Mouse (Mus musculus) E14TG2a.4 (cell line): Measurements from ENCODE around the gene Fgf2.

ENCODE experiments used
- H3K27me3 ChIP-seq: 2 replicates; pipeline ENCODE4 v1.6.1; 2014; ENCODE audit warnings: low read length, control low read depth; ENCODE audit not compliant: insufficient read depth
- H3K36me3 ChIP-seq: 2 replicates; pipeline ENCODE4 v1.6.1; 2014; ENCODE audit warnings: low read length, control low read depth; ENCODE audit not compliant: insufficient read depth
- H3K4me1 ChIP-seq: replicated peaks from 2 replicates; pipeline ENCODE4 v1.6.1; 2014; ENCODE audit warnings: low read depth, low read length, control low read depth
- H3K4me3 ChIP-seq: replicated peaks from 2 replicates; pipeline ENCODE4 v1.5.1; 2014; ENCODE audit warnings: mild to moderate bottlenecking, low read length
- H3K9me3 ChIP-seq: 2 replicates; pipeline ENCODE4 v1.6.1; 2014; ENCODE audit warnings: low read length, control low read depth
- CTCF ChIP-seq: conservative IDR thresholded peaks from 2 replicates; pipeline ENCODE4 v1.5.1; 2014; ENCODE audit warnings: low read length
- NANOG ChIP-seq: IDR thresholded peaks from 2 replicates; pipeline ENCODE4 v1.6.1; 2014; ENCODE audit warnings: borderline replicate concordance, low read length, mixed read lengths
- POU5F1 ChIP-seq: IDR thresholded peaks from 2 replicates; pipeline ENCODE4 v1.6.1; 2014; ENCODE audit warnings: low read length, borderline replicate concordance

Gene Fgf2

GRCm38 (mm10) chr3:37348221-37349165 lies at the start of gene Fgf2:
TSS of gene Fgf2 (plus strand) at chr3:37348346.
- Histone ChIP-seq H3K36me3 (no peaks in the 10 kb centered on the region), H3K27me3 (peaks cover 60% of the 10 kb centered on the region), H3K4me3 (peak within 1 kb of the TSS; percentile 81), H3K4me1 (peaks cover 14% of the 10 kb centered on the region), H3K9me3 (no peaks in the 10 kb centered on the region)
- TF ChIP-seq CTCF (no peak), NANOG (no peak), POU5F1 (no peak)

GRCm38 (mm10) chr3:37299470-37299869 lies 48.7 kb upstream of the Fgf2 start:
- Histone ChIP-seq H3K27me3 (no peaks in the 10 kb centered on the region), H3K36me3 (no peaks in the 10 kb centered on the region), H3K4me1 (peaks cover 9% of the 10 kb centered on the region), H3K9me3 (peaks cover 12% of the 10 kb centered on the region), H3K4me3 (no peak overlapping the region)
- TF ChIP-seq POU5F1 (no peak), CTCF (no peak), NANOG (no peak)

- H3K36me3 ChIP-seq: no peaks in the 10 kb centered on the region
- H3K27me3 ChIP-seq: no peaks in the 10 kb centered on the region
- peak; percentile 75 for TF ChIP-seq CTCF
- TF ChIP-seq POU5F1: no peak
- H3K9me3 ChIP-seq: peaks cover 7% of the 10 kb centered on the region; the same call in 1 of the 2 replicates
- H3K4me3 ChIP-seq: no peak overlapping the region
- H3K4me1 ChIP-seq: peaks cover 9% of the 10 kb centered on the region
Measured at GRCm38 (mm10) chr3:37302685-37303084, 45.5 kb upstream of the Fgf2 start.

GRCm38 (mm10) chr3:37303392-37304139 lies 44.6 kb upstream of the Fgf2 start:
- Histone ChIP-seq H3K4me3 (no peak overlapping the region), H3K36me3 (no peaks in the 10 kb centered on the region), H3K27me3 (no peaks in the 10 kb centered on the region), H3K4me1 (peaks cover 9% of the 10 kb centered on the region), H3K9me3 (peaks cover 7% of the 10 kb centered on the region; the same call in 1 of the 2 replicates)
- TF ChIP-seq POU5F1: no peak
- no peak for TF ChIP-seq CTCF
- TF ChIP-seq NANOG: no peak

GRCm38 (mm10) chr3:37311897-37312369 lies 36.2 kb upstream of the Fgf2 start:
- TF ChIP-seq POU5F1: no peak
- no peak for TF ChIP-seq NANOG
- no peak for TF ChIP-seq CTCF
- Histone ChIP-seq H3K36me3 (0 out of 2 replicates have a peak, but pooled peaks cover 4% of the 10 kb centered on the region), H3K9me3 (no peaks in the 10 kb centered on the region), H3K27me3 (peaks cover 2% of the 10 kb centered on the region; the same call in 1 of the 2 replicates), H3K4me1 (peaks cover 6% of the 10 kb centered on the region), H3K4me3 (peak overlapping the region; percentile 84)

- peaks cover 6% of the 10 kb centered on the region for H3K4me1 ChIP-seq
- H3K36me3 ChIP-seq: 0 out of 2 replicates have a peak, but pooled peaks cover 4% of the 10 kb centered on the region
- TF ChIP-seq CTCF: no peak
- no peak for TF ChIP-seq POU5F1
- no peak for TF ChIP-seq NANOG
- H3K27me3 ChIP-seq: peaks cover 2% of the 10 kb centered on the region; the same call in 1 of the 2 replicates
- no peaks in the 10 kb centered on the region for H3K9me3 ChIP-seq
- peak within 1 kb of the TSS; percentile 84 for H3K4me3 ChIP-seq
Measured at GRCm38 (mm10) chr3:37312370-37312941, 35.7 kb upstream of the Fgf2 start, which contains the start of the genes Bbs12 and Cetn4. TSS of gene Bbs12 (plus strand) at chr3:37312554. TSS of gene Cetn4 (minus strand) at chr3:37312708.

- no peak for TF ChIP-seq POU5F1
- no peak for TF ChIP-seq CTCF
- TF ChIP-seq NANOG: no peak
- H3K27me3 ChIP-seq: peaks cover 2% of the 10 kb centered on the region; the same call in 1 of the 2 replicates
- H3K9me3 ChIP-seq: no peaks in the 10 kb centered on the region
- 0 out of 2 replicates have a peak, but pooled peaks cover 4% of the 10 kb centered on the region for H3K36me3 ChIP-seq
- H3K4me1 ChIP-seq: peaks cover 6% of the 10 kb centered on the region
- H3K4me3 ChIP-seq: peak overlapping the region; percentile 84; the same call in 1 of the 2 replicates
Measured at GRCm38 (mm10) chr3:37313371-37313770, 34.8 kb upstream of the Fgf2 start.

GRCm38 (mm10) chr3:37316233-37316632 lies 31.9 kb upstream of the Fgf2 start:
- Histone ChIP-seq H3K4me3 (no peak overlapping the region), H3K4me1 (peaks cover 6% of the 10 kb centered on the region), H3K9me3 (no peaks in the 10 kb centered on the region), H3K27me3 (no peaks in the 10 kb centered on the region), H3K36me3 (peaks cover 27% of the 10 kb centered on the region)
- TF ChIP-seq NANOG (no peak), CTCF (no peak), POU5F1 (no peak)
